Mouse (Mus musculus) midbrain, embryonic 11.5 days (tissue): ENCODE results near the gene Nedd9. TPM values are rescaled to one million over a fixed set of nuclear protein-coding genes. Genes with fewer than 3 reads are reported as not detected.

Experiments used
- ATAC-seq: fragments of 200-750 bp; cut with Nextera tagmentation; 2 replicates; pipeline ENCODE4 v1.8.0; 2017; ENCODE audit warnings: moderate TSS enrichment, moderate library complexity; ENCODE audit not compliant: low FRiP score
- DNase-seq: peaks from one replicate; pipeline ENCODE4 v3.0.0; 2015; ENCODE audit warnings: low spot score; ENCODE audit errors: missing footprints
- H3K27ac ChIP-seq: fragments of 300-500 bp; sonication (generic); 2 replicates; pipeline ENCODE4 v1.5.1; 2014; ENCODE audit warnings: low read depth, low read length
- H3K27me3 ChIP-seq: fragments of 300-500 bp; sonication (generic); 2 replicates; pipeline ENCODE4 v1.6.1; 2014; ENCODE audit warnings: mild to moderate bottlenecking, low read length, moderate library complexity, mixed read lengths; ENCODE audit not compliant: control insufficient read depth, insufficient read depth
- H3K36me3 ChIP-seq: fragments of 300-500 bp; sonication (generic); 2 replicates; pipeline ENCODE4 v1.6.1; 2014; ENCODE audit warnings: mild to moderate bottlenecking, low read length, moderate library complexity, mixed read lengths; ENCODE audit not compliant: control insufficient read depth, insufficient read depth
- H3K4me1 ChIP-seq: fragments of 300-500 bp; sonication (generic); 2 replicates; pipeline ENCODE4 v1.6.1; 2014; ENCODE audit warnings: low read length; ENCODE audit not compliant: control insufficient read depth, insufficient read depth
- H3K4me2 ChIP-seq: fragments of 300-500 bp; sonication (generic); 2 replicates; pipeline ENCODE4 v1.6.1; 2014; ENCODE audit warnings: mild to moderate bottlenecking, moderate library complexity
- H3K4me3 ChIP-seq: fragments of 300-500 bp; sonication (generic); 2 replicates; pipeline ENCODE4 v1.5.1; 2014; ENCODE audit warnings: low read depth, low read length
- H3K9ac ChIP-seq: fragments of 300-500 bp; sonication (generic); 2 replicates; pipeline ENCODE4 v1.6.1; 2014; ENCODE audit warnings: low read length
- H3K9me3 ChIP-seq: fragments of 300-500 bp; sonication (generic); 2 replicates; pipeline ENCODE4 v1.6.1; 2016; ENCODE audit warnings: low read length; ENCODE audit not compliant: control insufficient read depth
- WGBS: fragments of 180-500 bp; shearing (Covaris S2); extraction: QIAGEN DNeasy Blood & Tissue Kit; methylation state at CpG from one replicate; pipeline ENCODE4 v1.1.7; 2014; 5-methylcytosine and 5-hydroxymethylcytosine counted together
- polyA plus RNA-seq: library from polyadenylated mRNA; unstranded; fragments of >200 nt; fragmentation: Nextera tagmentation; extraction: Ambion mirVana; gene quantifications from 2 replicates; pipeline ENCODE4 v1.2.1, GENCODE M21; 2014

Nedd9 gene
- polyA plus RNA-seq, 1 experiment from 2014 or later = 18.5 TPM

DNA sequence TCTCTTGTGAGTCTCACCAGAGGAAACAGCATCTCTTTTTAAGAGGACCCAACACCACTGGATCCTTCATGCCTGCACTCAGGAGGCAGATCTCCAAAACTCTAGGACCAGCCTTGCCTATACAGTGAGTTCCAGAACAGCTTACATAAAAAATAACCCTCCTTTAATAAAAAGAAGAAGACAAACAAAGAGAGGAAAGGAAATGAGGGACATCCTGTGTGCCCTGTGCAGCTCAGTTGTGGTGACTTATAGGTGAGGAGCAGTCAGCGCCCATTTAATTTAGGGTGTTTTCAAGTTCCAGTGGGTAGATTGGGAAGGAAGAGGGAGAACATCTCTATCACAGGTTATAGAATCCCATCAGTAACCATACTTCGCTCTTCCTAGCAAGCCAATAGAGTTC, 96.5 kb downstream of the Nedd9 start:
- Histone ChIP-seq H3K4me2 (no peak overlapping the region), H3K27me3 (no peaks in the 10 kb centered on the region), H3K9ac (no peak overlapping the region), H3K36me3 (no peaks in the 10 kb centered on the region), H3K9me3 (no peaks in the 10 kb centered on the region), H3K4me3 (no peak overlapping the region), H3K4me1 (no peaks in the 10 kb centered on the region; the same call in 1 of the 2 replicates), H3K27ac (no peak overlapping the region)
- ATAC-seq (no peak), DNase-seq (peak; percentile 51)
- 100% methylated on average over 2 of the region's 2 CpGs for WGBS

DNA sequence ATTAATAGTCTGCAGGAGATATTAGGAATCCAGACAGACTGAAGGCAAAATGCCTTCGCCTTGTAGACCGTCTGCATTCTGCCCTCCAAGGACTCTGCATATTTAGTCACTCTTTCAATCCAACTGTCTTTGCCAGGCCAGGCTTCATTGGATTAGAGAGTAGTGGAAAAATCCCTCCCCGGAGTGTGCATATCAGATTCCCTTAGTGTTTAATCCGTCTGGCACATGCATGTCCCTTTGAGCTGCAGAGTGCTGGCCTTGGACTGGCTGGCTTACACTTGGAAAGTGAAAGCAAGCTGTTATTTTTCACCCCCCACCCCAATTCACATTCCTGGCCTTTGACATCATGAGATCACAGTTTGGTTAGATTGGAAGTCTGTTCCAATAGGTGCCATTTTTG, 100.6 kb downstream of the Nedd9 start:
- H3K36me3 ChIP-seq = no peaks in the 10 kb centered on the region
- H3K9ac ChIP-seq = no peak overlapping the region
- no peaks in the 10 kb centered on the region for H3K9me3 ChIP-seq
- DNase-seq = peak; percentile 81
- ATAC-seq = no peak
- no peak overlapping the region for H3K4me3 ChIP-seq
- H3K4me1 ChIP-seq = no peaks in the 10 kb centered on the region; the same call in 1 of the 2 replicates
- H3K27me3 ChIP-seq = no peaks in the 10 kb centered on the region
- WGBS = 46% methylated on average over 4 of the region's 4 CpGs
- H3K27ac ChIP-seq = no peak overlapping the region
- no peak overlapping the region for H3K4me2 ChIP-seq

DNA sequence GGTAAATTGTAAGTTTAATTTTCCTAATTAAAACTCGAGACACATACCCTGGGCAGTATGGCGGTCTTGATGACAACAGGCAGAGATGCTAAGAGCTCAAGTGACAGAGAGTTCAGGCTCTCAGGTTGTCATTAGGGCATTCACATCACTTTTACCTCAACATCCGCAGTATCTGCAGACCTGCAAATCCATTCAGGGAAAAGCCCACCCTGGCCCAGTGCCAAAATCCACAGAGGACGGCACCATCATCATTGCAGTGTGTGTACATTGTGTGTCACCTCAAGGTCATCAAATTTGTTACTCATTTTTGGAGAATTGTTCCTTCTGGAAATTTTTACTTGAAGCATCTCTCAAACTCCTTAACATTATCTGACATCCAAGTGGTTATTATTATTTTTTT, 102.3 kb downstream of the Nedd9 start:
- Histone ChIP-seq H3K4me2 (no peak overlapping the region), H3K36me3 (no peaks in the 10 kb centered on the region), H3K9ac (no peak overlapping the region), H3K27me3 (no peaks in the 10 kb centered on the region), H3K4me3 (no peak overlapping the region), H3K9me3 (no peaks in the 10 kb centered on the region), H3K27ac (no peak overlapping the region), H3K4me1 (no peaks in the 10 kb centered on the region; the same call in 1 of the 2 replicates)
- no peak for ATAC-seq
- 84% methylated on average over 4 of the region's 4 CpGs for WGBS
- no peak for DNase-seq

DNA sequence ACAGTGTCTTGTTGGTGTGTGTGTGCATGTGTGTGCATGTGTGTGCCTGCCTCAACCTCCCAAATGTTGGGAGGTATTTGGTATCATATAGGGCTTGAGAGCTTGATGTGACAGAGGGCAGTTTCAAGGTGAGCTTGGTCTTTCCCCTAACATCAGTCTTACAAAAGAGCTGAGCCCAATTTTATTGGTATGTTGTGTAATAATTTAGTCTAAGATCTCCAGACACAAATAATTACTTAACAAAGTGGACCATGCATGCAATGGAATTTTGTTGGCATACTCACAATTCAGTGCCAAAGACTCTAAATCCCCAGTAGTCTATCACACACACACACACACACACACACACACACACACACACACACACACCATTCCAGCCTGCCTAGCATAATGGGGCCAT, 104.5 kb downstream of the Nedd9 start:
- no peak overlapping the region for H3K4me3 ChIP-seq
- no peaks in the 10 kb centered on the region for H3K36me3 ChIP-seq
- H3K27ac ChIP-seq = no peak overlapping the region
- H3K27me3 ChIP-seq = no peaks in the 10 kb centered on the region
- H3K4me2 ChIP-seq = no peak overlapping the region
- H3K4me1 ChIP-seq = no peaks in the 10 kb centered on the region; the same call in 1 of the 2 replicates
- DNase-seq = no peak
- H3K9ac ChIP-seq = no peak overlapping the region
- ATAC-seq = no peak
- no peaks in the 10 kb centered on the region for H3K9me3 ChIP-seq

DNA sequence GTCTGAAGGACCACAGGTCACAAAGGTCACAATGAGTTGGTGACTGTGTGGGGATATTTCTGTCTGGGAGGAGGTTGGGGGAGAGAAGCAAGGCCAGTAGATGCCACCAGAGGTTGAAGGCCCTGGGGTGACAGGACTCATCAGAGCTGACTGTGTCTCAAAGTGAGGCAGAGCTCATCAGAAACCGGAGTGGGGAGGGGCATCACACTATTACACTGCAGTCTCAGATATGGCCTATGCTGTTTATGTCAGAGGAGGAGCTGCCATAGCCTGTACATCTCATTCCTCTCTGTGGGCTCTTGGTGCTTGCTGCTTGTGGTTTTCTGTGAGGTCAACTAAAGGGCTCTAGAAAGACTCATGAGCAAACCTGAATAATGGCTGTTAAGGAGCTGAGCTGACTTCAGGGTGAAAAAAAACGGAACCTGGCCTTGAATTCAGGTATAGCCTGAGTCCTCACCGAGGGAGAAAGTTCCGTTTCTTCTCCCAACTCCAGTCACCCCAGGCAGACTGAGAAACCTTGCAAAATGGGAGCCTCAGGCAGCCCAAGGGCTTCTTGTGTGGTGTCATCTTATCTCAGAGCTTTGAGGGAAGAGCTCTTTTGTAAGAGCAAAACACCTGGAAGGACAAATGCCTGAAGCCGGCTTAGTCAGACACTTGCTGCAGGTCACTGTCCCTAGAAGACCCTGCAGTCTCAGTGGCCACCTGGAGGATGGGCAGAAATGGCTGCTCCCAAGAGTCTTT, 105.2 kb downstream of the Nedd9 start:
- H3K9me3 ChIP-seq = no peaks in the 10 kb centered on the region
- no peak overlapping the region for H3K4me2 ChIP-seq
- WGBS = 86% methylated on average over 5 of the region's 5 CpGs
- H3K4me1 ChIP-seq = no peaks in the 10 kb centered on the region; the same call in 1 of the 2 replicates
- ATAC-seq = no peak
- DNase-seq = peak; percentile 21
- no peak overlapping the region for H3K4me3 ChIP-seq
- H3K27me3 ChIP-seq = no peaks in the 10 kb centered on the region
- H3K36me3 ChIP-seq = no peaks in the 10 kb centered on the region
- H3K9ac ChIP-seq = no peak overlapping the region
- no peak overlapping the region for H3K27ac ChIP-seq

DNA sequence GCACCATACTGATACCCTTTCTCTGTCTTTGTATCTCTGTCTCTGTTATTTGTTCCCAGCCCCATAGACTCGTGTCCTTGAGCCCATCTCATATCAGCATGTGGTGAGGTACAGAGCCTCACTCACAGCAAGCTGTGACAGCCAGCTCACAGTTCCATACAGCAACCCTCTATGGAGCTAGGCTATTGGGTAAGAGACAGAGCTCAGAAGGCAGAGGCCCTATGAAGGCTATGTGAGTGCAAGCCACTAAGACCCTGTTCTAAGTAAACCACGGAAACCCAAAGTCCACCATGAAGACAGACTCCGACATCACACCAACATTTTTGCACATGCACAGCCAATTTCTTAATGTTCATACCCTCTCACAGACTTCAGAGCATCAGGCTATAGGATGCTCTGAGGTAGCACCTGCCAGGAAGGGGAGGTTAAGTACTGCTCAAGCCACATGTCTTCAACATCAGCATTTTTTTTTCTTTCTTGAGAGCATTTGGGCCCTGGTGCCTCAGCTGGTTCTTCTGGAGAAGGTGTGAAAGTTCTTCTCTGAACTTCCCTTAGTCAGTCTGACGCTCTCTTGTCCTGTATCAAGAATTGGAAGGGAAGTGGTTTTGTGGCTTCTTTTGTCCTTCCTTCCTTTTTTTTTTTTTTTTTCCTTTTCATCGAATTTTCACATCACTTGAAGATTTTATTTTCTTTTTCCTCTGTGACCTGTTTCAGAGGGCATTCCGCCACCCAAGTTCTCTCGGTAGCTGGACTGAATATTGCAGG, 105.9 kb downstream of the Nedd9 start:
- Histone ChIP-seq H3K27ac (no peak overlapping the region), H3K9me3 (no peaks in the 10 kb centered on the region), H3K4me2 (no peak overlapping the region), H3K27me3 (no peaks in the 10 kb centered on the region), H3K4me1 (no peaks in the 10 kb centered on the region), H3K4me3 (no peak overlapping the region), H3K9ac (no peak overlapping the region), H3K36me3 (no peaks in the 10 kb centered on the region)
- no peak for ATAC-seq
- DNase-seq = peak; percentile 54
- 80% methylated on average over 7 of the region's 7 CpGs for WGBS

DNA sequence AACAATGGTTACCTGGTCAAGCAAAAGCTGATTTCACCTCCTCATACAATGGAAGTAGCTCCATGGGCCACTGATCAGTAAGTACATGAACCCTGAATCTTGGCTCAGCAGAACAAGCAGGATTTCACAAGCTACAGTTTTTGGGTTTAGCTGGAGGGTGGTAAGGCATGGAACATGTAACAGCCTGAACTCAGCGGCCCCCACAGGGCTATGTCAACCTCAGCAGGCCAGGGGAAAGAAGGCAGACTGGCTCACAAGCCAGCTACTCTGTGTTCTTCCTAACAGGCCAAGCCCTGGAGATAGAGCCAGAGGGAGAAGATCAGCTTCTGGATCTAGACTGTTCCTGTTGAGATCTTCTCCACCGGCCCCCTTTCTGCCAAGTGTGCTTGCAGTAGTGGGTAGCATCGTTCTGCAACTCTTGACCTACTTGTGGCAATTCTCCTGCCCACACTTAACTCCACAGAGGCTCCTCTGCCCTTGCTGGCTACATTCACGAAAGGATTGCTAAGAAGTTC, 107.2 kb downstream of the Nedd9 start:
- H3K4me3 ChIP-seq = no peak overlapping the region
- peaks cover 5% of the 10 kb centered on the region; the same call in 1 of the 2 replicates for H3K4me1 ChIP-seq
- no peak overlapping the region for H3K9ac ChIP-seq
- H3K4me2 ChIP-seq = no peak overlapping the region
- H3K9me3 ChIP-seq = no peaks in the 10 kb centered on the region
- WGBS = 89% methylated on average over 4 of the region's 4 CpGs
- H3K27ac ChIP-seq = no peak overlapping the region
- DNase-seq (peak; percentile 2), ATAC-seq (no peak)
- no peaks in the 10 kb centered on the region for H3K36me3 ChIP-seq
- no peaks in the 10 kb centered on the region for H3K27me3 ChIP-seq

DNA sequence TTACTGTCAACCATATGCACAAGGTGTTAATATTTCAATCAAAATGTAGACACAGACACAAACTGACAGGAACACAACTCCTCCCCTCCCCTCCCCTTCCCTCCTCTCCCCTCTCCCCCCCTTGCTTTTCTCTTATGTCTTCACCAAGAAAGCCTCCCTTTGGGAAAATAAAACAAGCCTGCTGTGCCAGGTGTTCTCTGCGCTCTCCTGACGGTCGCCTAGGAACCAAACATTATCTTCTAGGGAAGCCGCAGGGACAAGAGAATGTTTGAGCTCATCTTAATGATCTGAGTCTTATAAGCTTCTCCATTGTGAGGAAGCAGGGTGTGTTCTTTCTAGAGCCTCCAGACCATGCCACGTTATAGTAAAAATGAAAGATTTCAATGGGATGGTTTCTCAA, 108.7 kb downstream of the Nedd9 start:
- no peak overlapping the region for H3K27ac ChIP-seq
- H3K27me3 ChIP-seq = no peaks in the 10 kb centered on the region
- H3K4me2 ChIP-seq = no peak overlapping the region
- 61% methylated on average over 5 of the region's 5 CpGs for WGBS
- H3K4me1 ChIP-seq = peaks cover 5% of the 10 kb centered on the region; the same call in 1 of the 2 replicates
- H3K36me3 ChIP-seq = no peaks in the 10 kb centered on the region
- ATAC-seq (no peak), DNase-seq (peak; percentile 78)
- H3K9me3 ChIP-seq = no peaks in the 10 kb centered on the region
- H3K9ac ChIP-seq = no peak overlapping the region
- no peak overlapping the region for H3K4me3 ChIP-seq

DNA sequence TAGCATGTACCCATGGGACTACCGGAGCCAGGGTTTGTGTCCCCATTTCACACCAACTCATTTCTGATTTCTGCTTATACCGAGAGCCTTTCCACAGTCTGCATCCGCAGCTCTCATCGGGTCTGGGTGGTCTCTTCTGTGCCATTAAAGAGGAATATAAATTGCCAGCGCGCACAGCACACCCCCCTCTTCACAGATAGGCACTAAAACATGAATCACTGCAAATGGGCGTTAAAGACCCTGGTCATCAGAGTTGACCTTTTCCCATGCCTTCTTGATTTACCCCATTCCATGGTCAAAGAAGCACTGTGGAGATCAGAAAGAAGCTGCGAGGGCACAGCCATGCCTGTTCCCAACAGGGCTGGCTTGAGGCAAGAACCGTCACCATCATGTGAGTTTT, 109.3 kb downstream of the Nedd9 start:
- Histone ChIP-seq H3K4me3 (no peak overlapping the region), H3K27ac (no peak overlapping the region), H3K9me3 (no peaks in the 10 kb centered on the region), H3K9ac (no peak overlapping the region), H3K4me1 (peaks cover 5% of the 10 kb centered on the region; the same call in 1 of the 2 replicates), H3K36me3 (no peaks in the 10 kb centered on the region), H3K27me3 (no peaks in the 10 kb centered on the region), H3K4me2 (no peak overlapping the region)
- WGBS = 86% methylated on average over 9 of the region's 9 CpGs
- DNase-seq (peak; percentile 78), ATAC-seq (no peak)
